Mouse (Mus musculus) embryonic facial prominence, embryonic 14.5 days (tissue): ENCODE results near the gene Fmn2. TPM values are rescaled to one million over a fixed set of nuclear protein-coding genes. Genes with fewer than 3 reads are reported as not detected.

ENCODE experiments used
- ATAC-seq: fragments of 200-750 bp; cut with Nextera tagmentation; 2 replicates; pipeline ENCODE4 v1.8.0; 2017; ENCODE audit warnings: low read depth, moderate number of reproducible peaks, moderate TSS enrichment
- DNase-seq: peaks from one replicate; pipeline ENCODE4 v3.0.0-alpha.2; 2015; ENCODE audit warnings: low spot score
- H3K27ac ChIP-seq: fragments of 300-500 bp; sonication (generic); replicated peaks from 2 replicates; pipeline ENCODE4 v1.5.1; 2014; ENCODE audit warnings: low read depth, mild to moderate bottlenecking, low read length, moderate library complexity
- H3K27me3 ChIP-seq: fragments of 300-500 bp; sonication (generic); replicated peaks from 2 replicates; pipeline ENCODE4 v1.6.1; 2014; ENCODE audit warnings: low read length; ENCODE audit not compliant: control insufficient read depth, insufficient read depth
- H3K36me3 ChIP-seq: fragments of 300-500 bp; sonication (generic); 2 replicates; pipeline ENCODE4 v1.6.1; 2014; ENCODE audit warnings: low read length, mixed read lengths; ENCODE audit not compliant: control insufficient read depth, insufficient read depth
- H3K4me1 ChIP-seq: fragments of 300-500 bp; sonication (generic); 2 replicates; pipeline ENCODE4 v1.6.1; 2014; ENCODE audit warnings: antibody characterized with exemption, low read length; ENCODE audit not compliant: control insufficient read depth, insufficient read depth
- H3K4me2 ChIP-seq: fragments of 300-500 bp; sonication (generic); 2 replicates; pipeline ENCODE4 v1.6.1; 2014; ENCODE audit warnings: low read depth, mild to moderate bottlenecking, low read length, moderate library complexity, mixed read lengths
- H3K4me3 ChIP-seq: fragments of 300-500 bp; sonication (generic); 2 replicates; pipeline ENCODE4 v1.5.1; 2014; ENCODE audit warnings: low read depth, mild to moderate bottlenecking, low read length
- H3K9ac ChIP-seq: fragments of 300-500 bp; sonication (generic); 2 replicates; pipeline ENCODE4 v1.6.1; 2014; ENCODE audit warnings: low read depth, mild to moderate bottlenecking, low read length, moderate library complexity, mixed read lengths
- H3K9me3 ChIP-seq: fragments of 300-500 bp; sonication (generic); 2 replicates; pipeline ENCODE4 v1.6.1; 2016; ENCODE audit warnings: low read length; ENCODE audit not compliant: control insufficient read depth
- WGBS: fragments of 180-500 bp; shearing (Covaris S2); extraction: QIAGEN DNeasy Blood & Tissue Kit; methylation state at CpG from one replicate; pipeline ENCODE4 v1.1.7; 2014; 5-methylcytosine and 5-hydroxymethylcytosine counted together
- polyA plus RNA-seq: library from polyadenylated mRNA; unstranded; fragments of >200 nt; fragmentation: Nextera tagmentation; extraction: Ambion mirVana; gene quantifications from 2 replicates; pipeline ENCODE4 v1.2.1, GENCODE M21; 2014

Gene Fmn2
- polyA plus RNA-seq, 1 experiment from 2014 or later = 1.3 TPM

DNA sequence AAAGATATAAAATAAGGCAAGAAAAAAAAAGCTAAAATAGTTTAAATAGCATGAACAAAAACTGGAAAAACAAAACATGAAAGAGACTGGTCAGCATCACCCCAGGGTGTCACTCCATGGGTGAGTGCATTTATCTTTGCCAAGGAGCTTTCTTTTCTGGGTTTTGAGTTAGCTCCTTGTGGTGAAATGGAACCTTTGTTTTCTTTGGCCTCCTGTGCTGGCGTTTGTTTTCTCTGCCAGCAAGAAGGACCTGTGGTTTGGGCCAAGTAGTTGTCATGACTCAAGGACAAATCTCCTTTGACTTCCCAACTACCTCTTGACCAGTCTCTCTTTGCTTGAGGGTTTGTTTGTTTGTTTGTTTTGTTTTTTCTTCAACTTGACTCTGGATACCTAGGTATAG lies 119.9 kb downstream of the Fmn2 start:
- Histone ChIP-seq H3K9ac (no peak overlapping the region), H3K27me3 (no peaks in the 10 kb centered on the region), H3K4me3 (no peak overlapping the region), H3K4me2 (no peak overlapping the region), H3K4me1 (no peaks in the 10 kb centered on the region), H3K27ac (no peak overlapping the region), H3K36me3 (no peaks in the 10 kb centered on the region), H3K9me3 (no peaks in the 10 kb centered on the region)
- no peak for DNase-seq
- ATAC-seq = no peak
- WGBS = 47% methylated on average over 1 of the region's 1 CpGs

DNA sequence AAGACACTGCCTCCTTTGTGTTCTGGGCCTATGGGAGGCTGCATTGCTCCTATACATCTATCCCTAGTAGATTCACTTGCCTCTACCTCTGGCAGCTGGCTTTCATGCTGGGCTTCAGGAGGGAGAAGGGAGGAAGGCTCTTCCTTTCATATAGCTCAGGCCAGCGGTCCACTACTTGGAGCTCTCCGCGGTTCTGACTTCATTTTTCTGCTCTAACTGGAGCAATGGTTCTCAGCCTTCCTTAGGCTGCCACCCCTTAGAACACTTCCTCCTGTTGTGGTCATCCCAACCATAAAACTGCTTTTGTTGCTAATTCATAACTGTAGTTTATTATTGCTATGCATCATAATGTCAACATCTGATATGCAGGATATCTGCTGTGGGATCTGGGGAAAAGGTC lies 121.4 kb downstream of the Fmn2 start:
- H3K27ac ChIP-seq = no peak overlapping the region
- DNase-seq = peak; percentile 51
- WGBS = 34% methylated on average over 3 of the region's 3 CpGs

DNA sequence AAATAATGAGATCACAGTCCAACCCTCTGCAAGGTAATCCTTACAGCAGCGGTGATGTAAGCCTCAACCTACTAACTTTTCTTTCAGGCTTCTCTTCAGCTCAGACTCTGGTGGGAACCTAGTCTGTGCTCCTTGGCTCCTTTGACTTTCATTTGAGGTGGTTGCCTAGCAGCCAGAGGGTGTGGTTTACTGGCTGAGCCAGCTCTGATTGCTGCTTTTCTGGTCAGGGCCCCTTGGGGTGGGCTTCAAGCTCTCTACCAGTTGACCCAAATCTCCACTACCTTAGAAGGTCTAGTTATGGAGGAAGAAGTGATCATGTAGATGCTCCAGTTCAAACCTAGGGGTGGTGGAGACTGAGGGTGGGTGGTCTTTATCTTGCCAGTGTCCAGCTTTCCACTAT lies 128.4 kb downstream of the Fmn2 start:
- ATAC-seq (no peak; the same call in 1 of the 2 replicates), DNase-seq (peak; percentile 45)
- Histone ChIP-seq H3K9ac (no peak overlapping the region), H3K4me2 (no peak overlapping the region), H3K9me3 (no peaks in the 10 kb centered on the region), H3K27ac (no peak overlapping the region), H3K4me3 (no peak overlapping the region), H3K36me3 (no peaks in the 10 kb centered on the region), H3K4me1 (no peaks in the 10 kb centered on the region), H3K27me3 (no peaks in the 10 kb centered on the region)
- WGBS = 71% methylated on average over 1 of the region's 1 CpGs

More for the DNA sequence above, 121.4 kb downstream of the Fmn2 start:
- no peaks in the 10 kb centered on the region for H3K36me3 ChIP-seq
- H3K4me2 ChIP-seq = no peak overlapping the region
- no peak overlapping the region for H3K9ac ChIP-seq
- H3K9me3 ChIP-seq = no peaks in the 10 kb centered on the region
- H3K4me3 ChIP-seq = no peak overlapping the region
- no peak for ATAC-seq
- H3K27me3 ChIP-seq = no peaks in the 10 kb centered on the region
- H3K4me1 ChIP-seq = no peaks in the 10 kb centered on the region

DNA sequence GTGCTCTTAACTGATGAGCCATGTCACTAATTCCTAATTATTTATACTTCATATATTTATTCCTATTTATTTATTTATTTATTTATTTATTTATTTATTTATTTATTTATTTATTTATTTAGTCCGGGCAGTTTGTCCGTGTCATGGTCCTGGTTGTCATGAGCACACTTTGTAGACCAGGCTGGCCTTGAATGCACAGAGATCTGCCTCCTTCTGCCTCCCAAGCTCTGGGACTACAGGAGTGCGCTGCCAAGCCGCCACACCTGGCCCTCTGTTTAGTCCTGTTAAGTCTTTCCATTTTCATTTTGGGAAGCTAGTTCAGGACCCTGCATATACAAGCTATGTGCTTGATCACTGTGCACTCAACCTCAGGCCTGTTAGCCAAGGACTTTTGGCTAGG lies 134.7 kb downstream of the Fmn2 start:
- Histone ChIP-seq H3K4me1 (no peaks in the 10 kb centered on the region), H3K9ac (no peak overlapping the region), H3K4me3 (no peak overlapping the region), H3K9me3 (no peaks in the 10 kb centered on the region), H3K27me3 (no peaks in the 10 kb centered on the region), H3K27ac (no peak overlapping the region), H3K36me3 (no peaks in the 10 kb centered on the region), H3K4me2 (no peak overlapping the region)
- 92% methylated on average over 4 of the region's 4 CpGs for WGBS
- ATAC-seq (no peak), DNase-seq (no peak)

DNA sequence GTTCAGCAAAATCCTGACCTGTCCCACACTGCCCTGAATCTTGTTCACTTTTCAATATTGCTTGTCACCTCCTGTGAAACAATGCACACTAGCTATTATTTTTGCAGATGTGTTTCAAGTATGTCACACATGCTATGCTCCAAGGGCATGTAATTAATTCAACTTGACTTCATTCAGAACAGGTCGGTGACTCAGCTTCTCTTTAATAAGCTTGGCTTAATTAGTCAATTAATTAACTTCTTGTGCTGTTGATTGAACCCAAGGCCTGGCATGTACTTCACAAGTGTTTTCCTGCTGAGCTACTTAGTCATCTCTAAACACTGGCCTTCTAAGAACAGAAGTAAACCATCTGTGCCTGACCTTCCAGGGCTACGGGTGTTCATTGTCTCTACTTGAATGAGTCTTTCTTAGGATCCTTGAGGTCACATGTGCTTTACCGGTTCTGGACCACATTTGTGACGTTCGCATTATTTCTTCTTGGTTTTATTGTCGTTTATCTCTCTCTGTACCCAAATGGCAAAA lies 136.0 kb downstream of the Fmn2 start:
- no peak overlapping the region for H3K27ac ChIP-seq
- no peaks in the 10 kb centered on the region for H3K36me3 ChIP-seq
- H3K4me3 ChIP-seq = no peak overlapping the region
- 77% methylated on average over 6 of the region's 6 CpGs for WGBS
- no peaks in the 10 kb centered on the region for H3K9me3 ChIP-seq
- H3K27me3 ChIP-seq = no peaks in the 10 kb centered on the region
- H3K4me2 ChIP-seq = no peak overlapping the region
- no peaks in the 10 kb centered on the region for H3K4me1 ChIP-seq
- DNase-seq = no peak
- no peak overlapping the region for H3K9ac ChIP-seq
- no peak; the same call in 1 of the 2 replicates for ATAC-seq

DNA sequence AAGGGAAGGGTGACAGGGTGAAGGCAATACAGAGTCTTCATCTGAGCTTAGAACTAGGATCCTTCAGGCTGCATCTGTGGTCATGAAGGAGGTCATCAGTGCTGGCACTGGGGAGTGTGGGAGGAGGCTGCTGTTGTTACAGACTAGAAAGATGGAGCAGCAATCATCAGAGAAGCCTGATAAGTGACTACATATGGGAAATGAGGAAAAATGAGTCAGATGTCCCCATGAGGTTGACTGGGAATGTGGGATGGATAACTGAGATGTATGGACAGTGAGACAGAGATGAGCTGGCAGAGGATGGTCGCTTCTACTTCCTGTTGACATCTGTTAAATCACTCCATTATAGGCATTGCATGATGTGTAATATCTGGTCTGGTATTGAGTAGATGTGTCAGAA lies 139.3 kb downstream of the Fmn2 start:
- no peaks in the 10 kb centered on the region for H3K36me3 ChIP-seq
- H3K4me3 ChIP-seq = no peak overlapping the region
- H3K9ac ChIP-seq = no peak overlapping the region
- no peaks in the 10 kb centered on the region for H3K4me1 ChIP-seq
- ATAC-seq (no peak), DNase-seq (no peak)
- H3K4me2 ChIP-seq = no peak overlapping the region
- H3K27ac ChIP-seq = no peak overlapping the region
- H3K27me3 ChIP-seq = no peaks in the 10 kb centered on the region
- 77% methylated on average over 1 of the region's 1 CpGs for WGBS
- no peaks in the 10 kb centered on the region for H3K9me3 ChIP-seq

DNA sequence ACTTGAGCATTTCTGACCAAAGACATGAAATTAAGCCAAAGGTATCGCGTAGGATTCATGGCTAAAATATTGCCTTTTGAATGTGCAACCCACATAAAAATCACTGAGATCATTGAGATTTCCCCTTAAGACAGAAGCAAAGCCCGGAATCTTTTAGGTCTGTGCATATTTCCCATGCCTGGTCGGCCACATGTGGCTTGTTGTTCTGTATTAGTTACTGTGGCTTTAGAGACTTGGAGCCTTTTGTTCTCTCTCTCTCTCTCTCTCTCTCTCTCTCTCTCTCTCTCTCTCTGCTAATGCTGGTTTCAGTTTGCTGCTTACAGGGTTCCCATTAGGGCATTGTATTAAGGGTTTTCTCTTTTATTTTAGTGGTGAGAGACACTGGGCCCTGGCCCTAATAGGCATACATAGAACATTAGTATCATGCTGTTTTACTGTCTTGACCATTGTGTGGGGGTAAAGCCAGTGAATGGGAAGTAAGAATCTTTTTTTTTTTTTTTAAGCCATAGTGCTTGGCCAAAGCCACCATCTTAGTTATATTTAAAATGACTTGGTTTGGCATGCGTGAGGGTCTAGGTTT lies 141.9 kb downstream of the Fmn2 start:
- Histone ChIP-seq H3K27me3 (no peaks in the 10 kb centered on the region), H3K27ac (no peak overlapping the region), H3K9me3 (no peaks in the 10 kb centered on the region), H3K4me1 (no peaks in the 10 kb centered on the region), H3K4me2 (no peak overlapping the region), H3K36me3 (no peaks in the 10 kb centered on the region), H3K4me3 (no peak overlapping the region), H3K9ac (no peak overlapping the region)
- DNase-seq (no peak), ATAC-seq (no peak)
- WGBS = 70% methylated on average over 5 of the region's 5 CpGs

DNA sequence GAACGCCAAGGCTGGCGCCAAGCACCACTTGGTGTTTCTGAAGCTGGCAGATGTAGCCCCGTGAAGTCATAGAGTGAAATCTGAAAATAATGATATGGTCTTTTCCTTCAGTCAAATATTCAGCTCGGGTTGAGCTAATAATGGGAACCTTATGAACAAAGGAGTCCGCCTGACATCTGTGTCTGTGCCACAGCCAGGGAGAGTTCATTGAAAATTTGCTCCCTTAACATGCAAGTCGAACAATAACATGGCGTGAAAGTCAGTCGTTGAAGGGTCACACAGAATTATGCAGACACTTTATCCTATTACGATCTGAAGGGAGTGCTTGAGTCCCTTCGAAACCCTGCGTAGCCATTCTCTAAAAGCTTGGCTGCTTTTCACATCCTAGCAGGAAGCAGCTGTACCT lies 147.8 kb downstream of the Fmn2 start:
- H3K4me2 ChIP-seq = no peak overlapping the region
- H3K27me3 ChIP-seq = no peaks in the 10 kb centered on the region
- H3K9me3 ChIP-seq = no peaks in the 10 kb centered on the region
- no peak overlapping the region for H3K9ac ChIP-seq
- no peak overlapping the region for H3K27ac ChIP-seq
- no peaks in the 10 kb centered on the region for H3K4me1 ChIP-seq
- DNase-seq (peak; percentile 60), ATAC-seq (0 out of 2 replicates have a peak, but pooled peaks have one; percentile 18)
- H3K4me3 ChIP-seq = no peak overlapping the region
- H3K36me3 ChIP-seq = no peaks in the 10 kb centered on the region
- 42% methylated on average over 11 of the region's 11 CpGs for WGBS

DNA sequence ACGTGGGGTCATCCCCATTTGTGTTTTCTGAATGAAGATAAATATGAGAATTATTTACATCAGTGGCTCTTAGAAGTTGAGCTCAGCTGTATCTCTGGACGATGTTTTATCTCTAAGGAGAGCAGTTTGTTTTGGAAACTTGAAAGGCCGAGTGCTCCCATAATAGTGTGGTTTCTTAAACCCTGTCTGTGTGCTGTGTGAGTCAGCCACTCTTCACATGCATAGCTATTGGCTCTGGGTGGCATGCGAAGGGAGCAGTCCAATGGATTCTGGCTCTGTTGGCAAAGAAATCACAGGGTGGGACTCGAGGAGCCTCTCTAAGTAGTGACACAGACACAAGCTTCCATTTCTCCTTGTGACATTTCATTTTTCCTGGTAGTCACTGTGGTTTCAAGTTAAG lies 152.9 kb downstream of the Fmn2 start:
- 46% methylated on average over 5 of the region's 5 CpGs for WGBS
- ATAC-seq (no peak), DNase-seq (peak; percentile 51)
- Histone ChIP-seq H3K27me3 (no peaks in the 10 kb centered on the region), H3K9ac (no peak overlapping the region), H3K9me3 (no peaks in the 10 kb centered on the region), H3K27ac (no peak overlapping the region), H3K4me2 (no peak overlapping the region), H3K4me3 (no peak overlapping the region), H3K4me1 (no peaks in the 10 kb centered on the region), H3K36me3 (no peaks in the 10 kb centered on the region)
